Mouse (Mus musculus): ENCODE results near the gene Sgf29. TPM values are rescaled to one million over a fixed set of nuclear protein-coding genes. Genes with fewer than 3 reads are reported as not detected.

The Sgf29 gene
- polyA plus RNA-seq (2021), result 21.1 TPM

DNA sequence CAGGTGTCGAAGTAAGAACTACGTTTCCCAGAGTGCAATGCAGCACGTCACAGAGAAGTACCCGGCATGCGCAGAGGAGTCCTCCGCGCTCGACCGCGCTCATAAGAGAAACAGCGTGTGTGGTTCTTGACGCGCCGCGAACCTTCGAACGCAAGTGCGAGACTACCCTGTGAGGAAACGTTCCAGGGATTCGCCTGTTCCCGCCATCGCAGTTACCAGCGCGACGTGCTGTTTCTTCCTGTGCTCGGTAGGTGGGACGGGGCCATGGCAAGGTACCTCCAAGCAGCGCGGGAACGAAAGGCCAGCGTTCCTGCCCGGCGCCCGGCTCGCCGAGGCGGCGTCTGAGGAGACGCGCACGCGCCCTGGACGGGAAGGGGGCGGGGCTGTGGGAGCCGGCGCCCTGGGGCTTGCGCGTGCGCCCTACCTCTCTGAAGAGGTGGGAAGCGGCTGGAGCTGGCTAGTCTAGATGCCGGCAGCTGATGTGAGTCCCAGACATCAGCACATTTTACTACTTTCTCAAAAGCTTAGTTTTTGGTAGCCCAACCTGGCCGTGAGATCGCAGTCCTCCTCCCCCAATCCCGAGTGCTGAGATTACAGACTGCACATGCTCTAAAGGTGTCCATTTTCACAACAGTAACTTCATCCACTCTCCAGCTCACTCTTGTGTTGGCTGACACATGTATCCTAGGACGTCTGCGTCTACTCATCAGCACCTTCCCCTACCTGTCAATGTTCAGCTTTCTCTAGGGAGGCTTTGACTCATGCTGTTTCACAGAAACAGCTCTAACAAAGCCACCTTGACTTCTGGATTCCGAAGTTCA lies at the start of gene Sgf29:
Gene Sgf29 (plus strand): TSS at position 79 of the 821 bp plus-strand sequence.
- no peak for TF ChIP-seq CTCF (IDR thresholded peaks at IDR 0.05)
- ATAC-seq (peak; percentile 73), DNase-seq (ENCODE audit: low read depth, low spot score) (no peak)
- H3K27me3 ChIP-seq, result no peaks in the 10 kb centered on the region
- POLR2A ChIA-PET, result interaction anchor here (0.9 to 1.1 kb wide), 2 partner anchors 12 to 14 kb away, joined by 3 to 4 read pairs; no protein-coding TSS in a partner anchor
- CTCF ChIA-PET, result interaction anchor here (0.6 to 1.7 kb wide), 9 partner anchors 9 to 84 kb away, joined by 3 to 4 read pairs (median 3); partner anchors contain the start of gene Eif3c
- in situ Hi-C loops (cut with MboI; ENCODE audit: low pct_unique_long_range_greater_than_20kb), result no loop called here

DNA sequence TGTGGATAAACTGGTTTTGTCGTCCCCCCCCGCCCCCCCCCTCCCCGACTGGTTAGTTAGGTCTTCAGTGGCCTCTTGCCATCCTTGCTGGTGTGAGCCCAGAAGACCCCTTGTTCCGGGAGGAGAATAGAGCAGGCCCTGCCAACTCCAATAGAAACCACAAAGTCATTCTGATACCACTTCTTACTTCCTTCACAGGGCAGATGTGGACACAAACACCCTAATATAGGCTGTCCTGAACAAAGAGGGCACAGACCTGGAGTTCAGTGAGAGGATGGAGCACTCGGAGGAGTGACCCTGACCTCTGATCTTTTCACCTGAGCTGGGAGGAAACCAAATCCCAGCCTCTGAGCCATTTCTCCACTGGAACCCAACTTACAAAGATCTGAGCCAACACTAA lies 47.2 kb upstream of the Sgf29 start:
- DNase-seq (ENCODE audit: low read depth, low spot score) (no peak), ATAC-seq (no peak)
- TF ChIP-seq CTCF (IDR thresholded peaks at IDR 0.05), result no peak
- ChIA-PET POLR2A (interaction anchor here (1.8 kb wide), 1 partner anchor 31 kb away, joined by 3 read pairs; no protein-coding TSS in a partner anchor), CTCF (interaction anchor here (1.3 kb wide), 1 partner anchor 23 kb away, joined by 3 read pairs; no protein-coding TSS in a partner anchor)
- H3K27me3 ChIP-seq, result no peaks in the 10 kb centered on the region
- in situ Hi-C loops (cut with MboI; ENCODE audit: low pct_unique_long_range_greater_than_20kb), result no loop called here

DNA sequence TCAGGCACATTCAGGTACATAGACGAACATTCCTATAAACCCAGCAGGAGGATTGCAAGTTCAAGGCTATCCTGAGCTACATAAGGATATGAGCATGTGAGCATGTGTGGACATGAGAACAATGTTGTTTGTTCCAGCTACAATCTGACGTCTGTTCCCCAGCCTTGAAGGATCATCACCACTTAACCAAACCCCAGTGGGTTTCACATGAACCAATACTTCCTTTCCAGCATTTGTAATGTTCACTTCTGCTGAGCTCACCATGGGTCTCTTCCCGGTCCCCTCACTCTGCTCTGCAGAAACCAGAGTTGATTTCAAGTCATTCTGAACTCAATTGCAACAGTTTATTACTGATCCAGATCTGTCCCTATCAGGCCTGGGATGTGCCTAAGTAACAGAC lies 46.5 kb upstream of the Sgf29 start:
- H3K27me3 ChIP-seq, result no peaks in the 10 kb centered on the region
- ATAC-seq, result no peak
- ChIA-PET POLR2A (interaction anchor here (1.8 kb wide), 1 partner anchor 31 kb away, joined by 3 read pairs; no protein-coding TSS in a partner anchor), CTCF (interaction anchor here (0.8 kb wide), 1 partner anchor 14 kb away, joined by 3 read pairs; no protein-coding TSS in a partner anchor)
- no peak for DNase-seq (ENCODE audit: low read depth, low spot score)
- in situ Hi-C loops (cut with MboI; ENCODE audit: low pct_unique_long_range_greater_than_20kb), result no loop called here
- no peak for TF ChIP-seq CTCF (IDR thresholded peaks at IDR 0.05)

DNA sequence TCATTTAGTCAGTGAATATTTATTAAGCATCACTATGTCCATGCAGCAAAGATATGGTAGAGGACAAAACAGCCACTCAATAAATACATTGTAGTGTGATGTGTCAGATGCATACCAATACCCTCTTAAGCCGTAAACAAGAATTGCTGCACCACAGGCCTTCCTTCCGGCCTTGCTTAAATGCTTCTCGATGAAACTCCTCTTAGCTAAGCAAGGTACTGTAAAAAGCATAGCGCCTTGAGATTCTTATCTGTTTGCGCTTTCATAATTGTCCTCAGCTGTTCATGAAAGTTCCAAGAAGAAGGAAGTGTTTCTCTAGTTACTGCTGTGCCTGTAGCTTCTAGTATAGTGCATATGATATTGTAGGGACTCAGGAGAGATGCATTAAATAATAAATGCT lies 42.5 kb upstream of the Sgf29 start:
- TF ChIP-seq CTCF (IDR thresholded peaks at IDR 0.05), result no peak
- in situ Hi-C loops (cut with MboI; ENCODE audit: low pct_unique_long_range_greater_than_20kb), result no loop called here
- ChIA-PET POLR2A (interaction anchor here (1.6 kb wide), 1 partner anchor 10 kb away, joined by 5 read pairs; no protein-coding TSS in a partner anchor), CTCF (interaction anchor here (1.0 to 1.3 kb wide), 4 partner anchors 10 to 26 kb away, joined by 3 to 4 read pairs (median 3); partner anchors contain the start of gene Apobr)
- ATAC-seq, result no peak
- DNase-seq (ENCODE audit: low read depth, low spot score), result no peak
- no peaks in the 10 kb centered on the region for H3K27me3 ChIP-seq

DNA sequence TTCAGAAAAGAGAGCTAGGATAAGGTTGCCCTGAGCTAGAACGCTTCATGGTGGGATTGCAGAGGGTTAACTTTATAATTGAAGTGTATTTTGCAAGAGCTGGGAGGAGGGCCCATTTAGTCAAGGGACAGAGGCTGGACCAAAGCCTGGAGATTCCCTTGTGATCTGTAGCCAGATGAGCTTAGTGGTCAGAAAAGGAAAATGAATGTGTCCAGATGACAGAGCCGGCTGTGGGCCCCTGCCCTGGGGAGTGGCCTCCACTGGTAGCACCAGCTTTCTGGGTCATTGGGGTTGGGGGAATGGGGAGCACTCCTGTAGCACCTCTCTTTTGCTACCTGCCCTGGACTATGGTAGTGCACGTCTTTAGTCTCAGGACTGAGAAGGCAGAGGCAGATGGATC lies 42.0 kb upstream of the Sgf29 start:
- POLR2A ChIA-PET, result interaction anchor here (1.6 kb wide), 1 partner anchor 10 kb away, joined by 5 read pairs; no protein-coding TSS in a partner anchor
- in situ Hi-C loops (cut with MboI; ENCODE audit: low pct_unique_long_range_greater_than_20kb), result no loop called here
- no peak for ATAC-seq
- CTCF ChIA-PET, result interaction anchor here (1.0 to 1.3 kb wide), 5 partner anchors 10 to 45 kb away, joined by 3 to 4 read pairs (median 3); partner anchors contain the start of gene Apobr
- no peak for TF ChIP-seq CTCF (IDR thresholded peaks at IDR 0.05)
- H3K27me3 ChIP-seq, result no peaks in the 10 kb centered on the region
- DNase-seq (ENCODE audit: low read depth, low spot score), result no peak

DNA sequence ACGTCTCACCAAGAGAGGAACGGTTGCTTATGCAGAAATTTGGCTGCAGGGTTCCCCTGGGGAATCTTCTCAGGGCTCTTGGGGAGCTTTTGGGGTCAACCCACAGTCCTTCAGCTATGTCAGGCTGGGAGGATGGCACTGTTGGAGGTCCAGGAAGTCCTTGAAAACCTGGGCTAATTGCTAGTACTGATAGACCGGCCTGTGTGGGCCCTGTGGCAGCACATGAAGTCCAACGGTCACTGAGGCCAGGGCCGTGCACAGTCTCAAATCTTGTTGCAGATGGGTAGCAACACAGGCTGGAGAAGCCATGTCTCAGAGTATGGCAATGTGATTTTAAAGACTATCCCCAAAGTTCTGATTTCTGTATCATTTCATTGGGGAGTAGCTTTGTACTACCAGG lies 41.3 kb upstream of the Sgf29 start:
- CTCF ChIA-PET, result interaction anchor here (1.0 to 1.4 kb wide), 5 partner anchors 9 to 46 kb away, joined by 3 to 5 read pairs (median 3); no protein-coding TSS in a partner anchor
- DNase-seq (ENCODE audit: low read depth, low spot score), result no peak
- H3K27me3 ChIP-seq, result no peaks in the 10 kb centered on the region
- ATAC-seq, result no peak
- POLR2A ChIA-PET, result interaction anchor here (1.6 kb wide), 1 partner anchor 9 kb away, joined by 5 read pairs; no protein-coding TSS in a partner anchor
- TF ChIP-seq CTCF (IDR thresholded peaks at IDR 0.05), result no peak
- in situ Hi-C loops (cut with MboI; ENCODE audit: low pct_unique_long_range_greater_than_20kb), result no loop called here

- CTCF ChIA-PET, result no interaction called here
- no peak for TF ChIP-seq CTCF (IDR thresholded peaks at IDR 0.05)
- in situ Hi-C loops (cut with MboI; ENCODE audit: low pct_unique_long_range_greater_than_20kb), result no loop called here
- ATAC-seq, result no peak
- DNase-seq (ENCODE audit: low read depth, low spot score), result no peak
- H3K27me3 ChIP-seq, result no peaks in the 10 kb centered on the region
- POLR2A ChIA-PET, result interaction anchor here (0.6 kb wide), 1 partner anchor 1199 kb away, joined by 4 read pairs; no protein-coding TSS in a partner anchor
Observed at GRCm38 (mm10) chr7:126612736-126613135, 36.4 kb upstream of the Sgf29 start.

DNA sequence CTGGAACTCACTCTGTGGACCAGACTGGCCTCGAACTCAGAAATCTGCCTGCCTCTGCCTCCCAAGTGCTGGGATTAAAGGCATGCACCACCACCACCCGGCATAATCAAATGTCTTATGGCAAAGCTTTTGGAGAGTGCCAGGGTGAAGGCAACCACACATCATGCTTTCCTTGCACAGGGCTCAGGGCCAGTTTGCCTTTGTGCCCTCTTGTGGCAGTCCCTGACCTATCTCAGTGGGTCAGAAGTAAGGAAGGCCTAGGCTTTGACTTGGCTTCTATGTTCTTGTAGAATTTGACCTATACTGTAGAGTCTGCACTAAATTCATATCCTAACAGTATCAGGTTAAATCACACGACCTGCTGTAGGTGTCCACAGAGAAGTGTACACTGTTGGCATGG lies 32.4 kb upstream of the Sgf29 start:
- peak; percentile 29 for TF ChIP-seq CTCF (IDR thresholded peaks at IDR 0.05)
- H3K27me3 ChIP-seq, result no peaks in the 10 kb centered on the region
- ChIA-PET POLR2A (interaction anchor here (1.4 kb wide), 1 partner anchor 10 kb away, joined by 5 read pairs; no protein-coding TSS in a partner anchor), CTCF (interaction anchor here (1.0 kb wide), 1 partner anchor 10 kb away, joined by 3 read pairs; no protein-coding TSS in a partner anchor)
- ATAC-seq, result no peak
- no peak for DNase-seq (ENCODE audit: low read depth, low spot score)
- in situ Hi-C loops (cut with MboI; ENCODE audit: low pct_unique_long_range_greater_than_20kb), result no loop called here

DNA sequence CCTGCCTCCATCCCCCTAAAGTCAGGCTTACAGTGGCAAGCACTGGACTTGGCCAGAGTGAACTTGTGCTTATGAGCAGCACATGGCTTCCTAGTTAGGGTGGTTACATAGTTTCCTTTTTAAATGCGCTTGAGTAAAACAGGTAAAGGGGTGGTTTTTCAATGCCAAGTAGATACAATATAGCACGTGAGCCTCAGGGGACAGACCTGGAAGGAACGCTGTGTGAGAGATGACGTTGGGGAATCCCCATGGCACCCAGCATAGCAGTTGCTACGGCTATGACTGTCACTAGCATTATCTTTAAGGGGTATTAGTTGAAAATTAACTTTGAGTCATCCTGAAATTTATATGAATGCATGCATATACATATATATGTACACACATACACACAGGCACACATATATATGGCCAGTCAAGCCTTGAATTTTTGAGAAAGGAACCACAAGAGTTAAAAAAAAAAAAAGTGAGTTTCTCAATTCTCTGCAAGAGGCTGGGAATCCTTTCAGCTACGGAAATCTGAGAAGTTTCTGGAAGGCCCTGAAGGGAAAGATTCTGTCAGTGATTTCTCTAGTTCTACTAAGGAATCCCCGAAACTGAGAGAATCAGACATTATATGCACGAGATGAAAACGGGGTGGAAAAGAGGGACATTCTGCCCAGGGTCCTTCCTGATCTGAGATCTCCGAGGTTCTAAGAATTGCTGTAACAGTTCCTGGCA lies 29.4 kb upstream of the Sgf29 start:
- POLR2A ChIA-PET, result no interaction called here
- CTCF ChIA-PET, result no interaction called here
- no peak for TF ChIP-seq CTCF (IDR thresholded peaks at IDR 0.05)
- in situ Hi-C loops (cut with MboI; ENCODE audit: low pct_unique_long_range_greater_than_20kb), result no loop called here
- no peak for ATAC-seq
- no peaks in the 10 kb centered on the region for H3K27me3 ChIP-seq
- DNase-seq (ENCODE audit: low read depth, low spot score), result no peak

Data from Patski (cell line).